Mouse (Mus musculus): Measurements from ENCODE around the gene Olfr1342.
A peak's percentile ranks its signal among the peaks of the same experiment; 100 is the strongest.

The Olfr1342 gene

GRCm38 (mm10) chr4:118692412-118692973 lies at the start of gene Olfr1342:
Gene Olfr1342 (minus strand): TSS chr4:118692756.
- no peak for DNase-seq (ENCODE audit: extremely low spot score, low read depth, low spot score)

GRCm38 (mm10) chr4:118741881-118742280 lies 49.3 kb upstream of the Olfr1342 start:
- no peak for DNase-seq (ENCODE audit: extremely low spot score, low read depth, low spot score)

- no peak for DNase-seq (ENCODE audit: extremely low spot score, low read depth, low spot score)
Measured at GRCm38 (mm10) chr4:118740988-118741698, 48.6 kb upstream of the Olfr1342 start.

GRCm38 (mm10) chr4:118739574-118739973 lies 47.0 kb upstream of the Olfr1342 start:
- DNase-seq (ENCODE audit: extremely low spot score, low read depth, low spot score), result no peak

- DNase-seq (ENCODE audit: extremely low spot score, low read depth, low spot score), result no peak
Measured at GRCm38 (mm10) chr4:118731875-118732274, 39.3 kb upstream of the Olfr1342 start, which contains the start of gene Olfr1339. Gene Olfr1339 (plus strand): TSS chr4:118732175.

- peak; percentile 41 for DNase-seq (ENCODE audit: extremely low spot score, low read depth, low spot score)
Measured at GRCm38 (mm10) chr4:118721742-118722483, 29.4 kb upstream of the Olfr1342 start.

GRCm38 (mm10) chr4:118719838-118720237 lies 27.3 kb upstream of the Olfr1342 start, which contains the start of gene Olfr1340:
Gene Olfr1340 (plus strand): TSS chr4:118720138.
- no peak for DNase-seq (ENCODE audit: extremely low spot score, low read depth, low spot score)

- DNase-seq (ENCODE audit: extremely low spot score, low read depth, low spot score), result no peak
Measured at GRCm38 (mm10) chr4:118711656-118712055, 19.1 kb upstream of the Olfr1342 start.

GRCm38 (mm10) chr4:118708086-118708485 lies 15.5 kb upstream of the Olfr1342 start:
- DNase-seq (ENCODE audit: extremely low spot score, low read depth, low spot score), result no peak

GRCm38 (mm10) chr4:118703223-118703622 lies 10.7 kb upstream of the Olfr1342 start, which contains the start of gene Olfr1341:
Gene Olfr1341 (plus strand): TSS chr4:118703523.
- DNase-seq (ENCODE audit: extremely low spot score, low read depth, low spot score), result no peak

- no peak for DNase-seq (ENCODE audit: extremely low spot score, low read depth, low spot score)
Measured at GRCm38 (mm10) chr4:118693812-118694211, 1.3 kb upstream of the Olfr1342 start.

- no peak for DNase-seq (ENCODE audit: extremely low spot score, low read depth, low spot score)
Measured at GRCm38 (mm10) chr4:118687086-118687485, 5.5 kb downstream of the Olfr1342 start.

GRCm38 (mm10) chr4:118658652-118659051 lies 33.9 kb downstream of the Olfr1342 start, which contains the start of gene Olfr62:
Gene Olfr62 (plus strand): TSS chr4:118658952.
- DNase-seq (ENCODE audit: extremely low spot score, low read depth, low spot score), result no peak

GRCm38 (mm10) chr4:118645234-118645633 lies 47.3 kb downstream of the Olfr1342 start:
- DNase-seq (ENCODE audit: extremely low spot score, low read depth, low spot score), result peak; percentile 50

- no peak for DNase-seq (ENCODE audit: extremely low spot score, low read depth, low spot score)
Measured at GRCm38 (mm10) chr4:118642346-118643190, 50.0 kb downstream of the Olfr1342 start.
